Mouse (Mus musculus) megakaryocyte, embryonic 14.5 days (primary cell): ENCODE data around the gene Bcorl1.

ENCODE experiments used
- FLI1 ChIP-seq: IDR thresholded peaks from 2 replicates; pipeline ENCODE4 v1.6.1; 2012; ENCODE audit warnings: low read length, inconsistent platforms, mixed read lengths
- GATA1 ChIP-seq: IDR thresholded peaks from 3 replicates; pipeline ENCODE4 v1.6.1; 2012; ENCODE audit warnings: mixed read lengths, low read length, inconsistent platforms, borderline replicate concordance

DNA sequence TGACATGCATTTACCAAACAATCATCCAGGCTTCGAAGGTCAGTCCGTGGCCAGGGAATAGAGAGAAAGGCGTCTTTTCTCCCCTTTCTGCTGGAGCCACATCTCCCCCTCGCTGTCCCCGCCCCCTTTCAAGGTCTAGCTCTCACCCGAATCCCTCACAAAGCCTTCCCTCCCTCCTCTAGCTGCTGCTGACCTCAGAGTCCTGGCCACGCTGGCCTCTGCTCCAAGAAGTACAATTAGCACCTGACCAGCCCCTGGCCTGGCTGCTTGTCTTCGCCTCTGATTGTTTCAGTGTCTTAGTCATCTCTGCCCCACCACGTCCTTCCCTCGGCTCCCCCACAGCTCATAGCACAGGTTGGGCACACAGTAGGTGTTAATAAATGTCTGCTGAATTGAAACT is 108.5 kb downstream of the Bcorl1 start:
- TF ChIP-seq GATA1: no peak
- TF ChIP-seq FLI1: no peak
